Mouse (Mus musculus) gastrocnemius, postnatal 14 days (tissue): Measurements from ENCODE around the gene Fut7. TPM values are rescaled to one million over a fixed set of nuclear protein-coding genes. Genes with fewer than 3 reads are reported as not detected.
"Not testable (repeated sequence)": the region's sequence is repeated elsewhere in the genome, so short reads cannot be mapped to it uniquely, and the experiment has no call there.

ENCODE experiments used
- DNase-seq: peaks from one replicate; pipeline ENCODE4 v3.0.0; 2021; ENCODE audit warnings: mixed read lengths
- intact Hi-C: fragments of 180-260 bp; cut with DNase I; formaldehyde crosslinking; loops from one replicate; pipeline ENCODE4 v1.15.1; 2025; ENCODE audit warnings: low total_unique reads
- long read RNA-seq, 2 experiments: library from polyadenylated mRNA; stranded (forward); transcript quantifications; one replicate each; pipeline ENCODE4 v2.0.0; 2021
- total RNA-seq, 2 experiments: library from RNA; stranded (reverse); gene quantifications; 2 replicates each; pipeline ENCODE4 v1.2.3; 2021

The Fut7 gene
- not detected for total RNA-seq
- long read RNA-seq, experiment 1, result 0 reads
- long read RNA-seq, experiment 2, result 0 reads

DNA sequence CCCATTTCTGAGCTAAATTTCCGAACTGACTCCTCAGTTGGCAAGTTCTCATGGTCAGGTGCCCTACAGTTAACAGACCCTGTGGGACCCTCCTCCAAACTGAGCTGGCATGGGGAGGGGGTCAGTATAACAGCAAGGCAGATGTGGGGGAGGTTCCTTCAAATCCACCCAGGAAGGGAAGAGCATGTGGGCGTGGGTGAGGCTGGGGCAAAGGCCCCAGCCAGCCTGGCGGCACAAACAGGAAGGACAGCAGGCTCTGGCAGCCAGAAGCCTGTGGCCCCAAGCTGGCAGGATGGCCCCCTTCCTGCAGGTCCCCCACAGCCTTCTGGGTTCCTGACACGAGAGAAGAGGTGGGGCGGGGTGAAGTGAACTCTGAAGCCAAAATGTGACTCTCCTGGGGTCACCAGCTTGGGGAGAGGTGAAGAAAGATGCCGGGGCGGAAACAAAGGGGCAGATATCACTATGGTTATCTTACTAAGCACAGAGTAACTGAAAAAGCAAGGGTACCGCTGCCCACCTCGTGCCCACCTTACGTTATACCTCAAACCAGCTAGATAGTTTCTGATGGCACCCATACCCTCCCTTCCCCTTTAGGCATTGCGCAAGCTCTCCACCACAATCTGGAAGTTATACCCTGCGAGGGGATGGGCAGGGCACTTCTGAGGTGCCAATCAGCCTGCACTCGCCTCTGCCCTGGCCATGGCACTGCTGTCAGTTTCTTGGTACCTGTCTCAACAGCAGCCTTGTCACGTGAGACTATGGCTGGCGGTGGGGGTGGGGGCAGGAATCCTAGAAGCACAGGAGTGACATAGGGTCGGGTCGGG, at the start of gene Fut7:
TSS of gene Fut7 (plus strand) at position 681 of the 824 bp plus-strand sequence.
- no peak for DNase-seq
- intact Hi-C loops, result loop anchor here (5.0 kb wide), 1 partner anchor 60 kb away; no protein-coding TSS in a partner anchor

DNA sequence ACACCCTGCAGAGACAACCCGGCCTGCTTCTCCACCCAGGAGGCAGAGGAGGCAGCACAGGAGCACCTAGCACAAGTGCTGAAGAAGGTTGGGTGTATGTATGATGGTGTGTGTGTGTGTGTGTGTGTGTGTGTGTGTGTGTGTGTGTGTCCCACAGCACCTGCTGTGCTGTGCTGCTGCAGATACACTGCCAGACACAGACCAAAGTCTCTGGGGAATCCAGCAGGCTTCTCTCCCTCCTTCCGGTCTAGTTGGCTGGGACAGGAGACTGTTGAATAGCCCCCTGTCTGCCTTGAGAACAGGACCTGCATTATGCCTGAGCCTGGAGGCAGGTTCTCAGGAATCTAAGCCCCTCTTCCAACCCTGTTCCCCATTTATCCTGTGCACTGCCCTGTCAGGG, 49.6 kb upstream of the Fut7 start:
- intact Hi-C loops, result no loop called here
- DNase-seq, result no peak

- DNase-seq, result peak; percentile 60
- intact Hi-C loops, result no loop called here
These were observed 46.5 kb upstream of the Fut7 start for GRCm38 (mm10) chr2:25376589-25376988.

- DNase-seq, result no peak
- intact Hi-C loops, result no loop called here
These were observed 38.6 kb upstream of the Fut7 start for GRCm38 (mm10) chr2:25384492-25384891.

DNA sequence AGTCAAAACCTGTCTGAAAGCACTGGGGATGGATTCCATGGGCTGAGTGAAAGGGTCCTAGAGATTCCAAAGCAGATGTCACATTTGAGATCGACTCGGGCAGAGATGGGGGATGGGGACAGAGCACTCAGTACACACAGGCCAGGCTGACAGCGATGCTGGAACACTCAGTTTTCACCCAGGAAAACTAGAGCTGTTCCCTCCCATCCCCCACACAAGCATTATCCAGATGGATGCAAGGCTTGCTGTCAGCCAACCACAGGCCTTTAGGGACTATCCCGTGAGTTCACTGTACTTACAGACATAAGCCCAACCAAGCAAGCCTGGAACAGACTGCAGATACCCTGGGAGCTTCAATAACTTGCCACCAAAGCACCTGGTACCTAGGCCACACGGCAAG, 31.8 kb upstream of the Fut7 start:
- no peak for DNase-seq
- intact Hi-C loops, result no loop called here

- peak; percentile 72 for DNase-seq
- intact Hi-C loops, result no loop called here
These were observed 28.5 kb upstream of the Fut7 start for GRCm38 (mm10) chr2:25394281-25395221.

GRCm38 (mm10) chr2:25395721-25396596, 27.1 kb upstream of the Fut7 start, which contains the start of gene Entpd2:
Gene Entpd2, plus strand, starts transcription at chr2:25395874.
- intact Hi-C loops, result no loop called here
- peak; percentile 47 for DNase-seq

DNA sequence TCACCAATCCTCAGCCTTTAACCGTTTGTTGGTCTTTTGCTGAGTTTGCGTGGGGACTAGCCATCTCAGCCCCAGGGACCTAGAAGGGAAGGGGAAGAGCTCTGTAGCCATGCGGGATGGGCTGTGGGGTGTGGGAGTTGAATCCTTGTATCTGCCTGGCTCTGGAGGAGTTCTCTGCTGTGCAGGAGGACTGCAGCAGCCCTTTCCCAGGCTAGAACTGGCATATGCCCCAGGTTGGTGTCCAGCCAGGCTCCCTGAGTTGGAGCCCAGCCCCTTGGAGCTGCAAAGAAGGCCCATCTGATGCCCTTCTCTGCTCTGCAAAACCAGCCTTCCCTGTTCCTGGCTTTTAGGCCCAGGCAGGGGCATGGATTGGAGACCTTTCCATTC, 26.5 kb upstream of the Fut7 start:
- peak; percentile 59 for DNase-seq
- intact Hi-C loops, result no loop called here

DNA sequence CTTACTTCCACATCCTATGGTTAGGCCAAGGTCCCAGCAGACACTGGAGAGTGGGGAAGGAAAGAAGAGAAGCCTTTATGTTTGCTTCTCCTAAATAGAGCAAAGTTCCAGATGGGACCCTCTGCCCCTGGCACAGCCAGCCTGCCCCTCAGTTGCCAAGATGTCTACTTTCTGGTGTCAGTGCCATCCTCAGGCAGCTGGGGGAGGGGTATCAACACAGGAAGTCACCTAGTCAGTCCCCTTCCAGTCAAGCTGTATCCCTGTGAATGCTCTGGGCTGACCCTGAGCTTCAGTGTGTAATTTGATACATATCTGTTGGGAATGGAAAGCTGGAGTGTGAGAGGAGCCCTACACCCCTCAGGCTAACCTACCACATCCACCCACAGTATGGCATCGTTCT, 26.1 kb upstream of the Fut7 start:
- intact Hi-C loops, result no loop called here
- DNase-seq, result no peak

- no peak for DNase-seq
- intact Hi-C loops, result loop anchor here (2.0 kb wide), 1 partner anchor 15 kb away; no protein-coding TSS in a partner anchor
These were observed 25.0 kb upstream of the Fut7 start for GRCm38 (mm10) chr2:25398065-25398464.

DNA sequence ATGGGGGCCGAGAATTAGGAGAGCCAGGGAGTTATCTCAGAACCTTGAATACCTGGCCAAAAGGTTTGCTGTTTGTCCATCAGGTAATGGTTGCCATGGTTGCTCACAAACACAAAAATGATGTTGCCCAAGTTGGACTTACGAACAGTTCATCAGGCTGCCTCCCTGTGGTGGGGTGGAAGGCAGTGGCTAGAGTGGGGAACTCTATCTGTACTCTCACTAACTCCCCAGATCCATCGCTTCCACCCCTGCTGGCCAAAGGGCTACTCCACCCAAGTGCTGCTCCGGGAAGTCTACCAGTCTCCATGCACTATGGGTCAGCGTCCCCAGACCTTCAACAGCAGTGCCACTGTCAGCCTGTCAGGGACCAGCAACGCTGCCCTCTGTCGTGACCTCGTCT, 24.0 kb upstream of the Fut7 start, which contains the start of gene Npdc1:
TSS of gene Npdc1 (plus strand) at position 301 of the 400 bp plus-strand sequence.
- intact Hi-C loops, result loop anchor here (2.0 kb wide), 1 partner anchor 16 kb away; no protein-coding TSS in a partner anchor
- no peak for DNase-seq

GRCm38 (mm10) chr2:25400291-25400690, 22.8 kb upstream of the Fut7 start:
- DNase-seq, result peak; percentile 67
- intact Hi-C loops, result no loop called here

GRCm38 (mm10) chr2:25400764-25401163, 22.3 kb upstream of the Fut7 start:
- intact Hi-C loops, result no loop called here
- peak; percentile 72 for DNase-seq

GRCm38 (mm10) chr2:25402377-25402971, 20.6 kb upstream of the Fut7 start:
- intact Hi-C loops, result no loop called here
- DNase-seq, result peak; percentile 63

- intact Hi-C loops, result no loop called here
- DNase-seq, result peak; percentile 71
These were observed 20.0 kb upstream of the Fut7 start for GRCm38 (mm10) chr2:25402972-25403601.

- intact Hi-C loops, result no loop called here
- DNase-seq, result no peak
These were observed 19.1 kb upstream of the Fut7 start for GRCm38 (mm10) chr2:25403994-25404393.

DNA sequence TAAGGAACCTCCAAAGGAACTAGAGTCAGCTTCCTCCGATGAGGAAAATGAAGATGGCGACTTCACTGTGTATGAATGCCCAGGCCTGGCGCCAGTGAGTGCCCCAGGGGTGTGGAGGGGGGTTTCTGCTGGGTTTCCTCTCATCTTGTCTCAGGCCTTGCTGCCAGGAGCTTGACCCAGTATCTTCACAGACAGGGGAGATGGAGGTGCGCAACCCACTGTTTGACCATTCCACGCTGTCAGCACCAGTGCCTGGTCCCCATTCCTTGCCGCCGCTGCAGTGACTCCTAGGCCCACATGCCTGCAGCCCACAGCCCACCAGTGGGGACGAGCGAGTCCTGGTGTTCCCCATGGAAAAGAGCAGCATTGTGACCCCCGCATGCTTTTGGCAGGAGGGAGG, 14.2 kb upstream of the Fut7 start:
- intact Hi-C loops, result no loop called here
- DNase-seq, result no peak

GRCm38 (mm10) chr2:25413436-25413835, 9.6 kb upstream of the Fut7 start:
- intact Hi-C loops, result not testable (repeated sequence)

More at GRCm38 (mm10) chr2:25413436-25413835, 9.6 kb upstream of the Fut7 start:
- not testable (repeated sequence) for DNase-seq
